Mouse (Mus musculus): ENCODE measurements around the gene Grb7.

Grb7 gene

DNA sequence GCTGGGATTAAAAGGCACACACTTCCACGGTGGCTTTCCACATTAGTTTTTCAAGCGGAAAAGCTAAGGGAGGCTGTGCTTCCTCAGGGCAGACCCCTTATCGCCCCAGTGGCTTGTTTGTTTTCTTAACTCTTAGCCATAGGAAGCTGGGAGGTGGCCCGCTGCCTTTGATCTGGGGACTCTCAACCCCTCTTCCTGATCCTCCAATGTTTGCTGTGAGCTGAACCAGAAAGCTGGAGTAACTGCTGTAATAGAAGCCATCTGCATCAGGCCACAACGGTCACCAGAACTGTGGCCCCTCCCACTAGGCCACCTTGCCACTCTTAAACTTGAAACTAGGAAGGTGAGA is at the start of gene Grb7:
TSS of gene Grb7 (plus strand) at position 182 of the 349 bp plus-strand sequence.
- DNase-seq (ENCODE audit: low spot score) = peak; percentile 70

DNA sequence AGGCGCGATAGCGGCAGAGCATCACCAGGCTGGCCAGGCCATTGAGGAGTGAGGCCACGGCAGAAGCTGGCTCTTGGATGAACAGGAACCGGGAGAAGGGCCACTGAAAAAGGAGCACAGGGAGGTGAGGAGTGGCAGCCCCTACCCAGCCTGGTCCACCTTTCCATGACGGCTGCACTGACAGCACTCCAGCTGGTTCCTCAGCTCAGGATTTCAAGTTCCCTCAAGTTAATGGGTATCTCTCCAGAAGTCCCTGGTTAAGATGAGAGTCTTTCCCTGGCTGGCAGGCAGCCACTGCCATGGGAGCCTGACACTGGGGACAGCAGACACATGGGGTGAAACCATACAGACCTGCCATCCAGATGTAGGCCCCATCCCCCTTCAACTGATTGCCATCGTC is 48.2 kb upstream of the Grb7 start:
- no peak for DNase-seq (ENCODE audit: low spot score)

- peak; percentile 94 for DNase-seq (ENCODE audit: low spot score)
These were observed 46.0 kb upstream of the Grb7 start, which contains the start of gene Pgap3 for GRCm38 (mm10) chr11:98400161-98400726. TSS of gene Pgap3 (minus strand) at chr11:98400490.

DNA sequence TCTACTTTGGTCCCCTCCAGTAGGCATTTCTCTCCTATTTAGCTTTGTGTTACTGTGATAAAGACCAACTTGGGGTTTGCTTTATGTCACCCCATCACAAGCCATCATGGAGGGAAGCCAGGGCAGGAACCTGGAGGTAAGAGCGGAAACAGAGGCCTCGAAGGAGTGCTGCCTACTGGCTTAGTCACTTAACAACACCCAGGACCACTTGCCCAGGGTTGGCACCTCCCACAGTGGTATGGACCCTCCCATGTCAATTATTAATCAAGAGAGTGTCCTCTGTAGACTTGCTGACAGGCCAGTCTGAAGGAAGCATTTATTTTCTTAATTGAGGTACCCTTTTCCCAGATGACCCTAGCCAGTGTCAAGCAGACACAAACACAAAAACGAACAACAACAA is 45.4 kb upstream of the Grb7 start:
- no peak for DNase-seq (ENCODE audit: low spot score)

- DNase-seq (ENCODE audit: low spot score) = no peak
These were observed 39.6 kb upstream of the Grb7 start for GRCm38 (mm10) chr11:98406621-98407020.

GRCm38 (mm10) chr11:98408872-98409271 is 37.3 kb upstream of the Grb7 start:
- no peak for DNase-seq (ENCODE audit: low spot score)

DNA sequence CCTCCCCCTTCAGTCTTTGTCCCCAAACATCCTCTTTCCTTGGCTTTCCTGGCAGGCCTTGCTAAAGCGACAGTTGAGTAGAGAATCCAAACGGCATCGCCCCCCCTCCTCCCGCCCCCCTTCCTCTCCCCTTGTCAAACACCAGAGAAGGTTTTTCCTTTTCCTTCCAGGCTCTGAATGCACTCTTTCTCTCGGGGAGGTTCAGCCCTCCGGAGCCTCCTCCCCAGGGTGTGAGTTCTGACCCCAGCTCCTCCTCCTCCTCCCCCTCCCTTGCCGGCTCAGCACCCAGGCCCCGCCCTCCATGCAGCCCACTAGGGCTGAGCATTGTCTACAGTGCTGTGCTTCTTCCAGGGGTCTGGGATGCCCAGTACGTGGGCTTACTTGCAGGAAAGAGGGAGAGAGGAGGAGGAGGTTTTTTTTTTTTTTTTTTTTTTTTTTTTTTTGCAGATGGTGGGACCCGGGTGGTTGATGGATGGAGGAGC is 36.8 kb upstream of the Grb7 start:
- peak; percentile 66 for DNase-seq (ENCODE audit: low spot score)

- peak; percentile 86 for DNase-seq (ENCODE audit: low spot score)
These were observed 33.9 kb upstream of the Grb7 start, which contains the start of gene Erbb2 for GRCm38 (mm10) chr11:98412273-98412796. TSS of gene Erbb2 (plus strand) at chr11:98412470.

- DNase-seq (ENCODE audit: low spot score) = peak; percentile 49
These were observed 33.3 kb upstream of the Grb7 start for GRCm38 (mm10) chr11:98412797-98413301.

GRCm38 (mm10) chr11:98413731-98414130 is 32.5 kb upstream of the Grb7 start:
- no peak for DNase-seq (ENCODE audit: low spot score)

DNA sequence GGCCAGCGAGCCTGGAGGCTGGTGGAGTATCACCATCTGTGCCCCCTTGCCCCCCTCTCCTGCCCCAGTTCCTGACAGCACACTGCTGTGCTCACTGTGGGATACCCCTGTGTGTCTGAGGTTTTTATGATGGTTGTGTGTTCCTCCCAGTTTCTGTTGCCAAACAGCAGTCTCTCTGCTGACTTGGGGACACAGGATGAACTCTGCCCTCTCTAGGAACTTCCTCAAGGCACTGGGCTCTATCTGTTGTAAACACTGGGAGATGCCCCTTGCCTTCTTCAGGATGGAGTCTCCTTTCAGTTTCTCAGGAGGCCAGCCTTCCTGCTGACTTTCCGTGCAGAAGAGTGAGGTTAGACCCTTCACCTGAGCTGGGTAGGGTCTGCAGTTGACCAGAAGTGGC is 32.0 kb upstream of the Grb7 start:
- DNase-seq (ENCODE audit: low spot score) = no peak

GRCm38 (mm10) chr11:98417074-98417473 is 29.1 kb upstream of the Grb7 start:
- DNase-seq (ENCODE audit: low spot score) = no peak

GRCm38 (mm10) chr11:98418273-98418672 is 27.9 kb upstream of the Grb7 start:
- DNase-seq (ENCODE audit: low spot score) = no peak

DNA sequence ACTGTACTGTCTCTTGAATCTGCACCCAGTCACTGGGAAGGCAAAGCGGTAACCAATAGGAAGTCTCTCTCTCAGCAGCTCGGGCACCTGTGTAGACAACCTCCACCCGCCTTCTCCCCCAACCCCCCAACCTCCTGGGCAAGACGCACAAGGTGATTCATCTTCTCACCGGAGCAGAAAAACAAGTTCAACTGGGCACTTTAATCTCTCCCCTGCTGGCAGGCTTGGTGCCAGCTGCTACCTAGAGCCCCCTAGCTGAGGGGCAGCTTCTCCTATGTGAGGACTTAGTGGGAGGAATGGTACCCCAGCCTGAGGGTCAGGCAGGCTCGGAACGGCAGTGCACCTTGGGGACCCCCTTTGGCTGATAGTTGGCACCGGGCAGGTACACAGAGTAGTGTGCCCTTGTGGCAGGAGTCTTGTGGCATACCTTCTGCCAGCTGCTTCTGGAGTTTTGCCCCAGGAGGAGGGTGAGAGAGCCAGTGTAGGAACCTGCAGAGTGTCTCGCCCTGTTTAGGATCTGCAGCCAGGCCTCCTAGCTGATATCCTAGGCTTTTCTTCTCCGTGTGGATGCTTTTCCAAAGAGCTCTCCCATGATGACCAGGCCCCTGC is 27.2 kb upstream of the Grb7 start:
- DNase-seq (ENCODE audit: low spot score) = no peak

- no peak for DNase-seq (ENCODE audit: low spot score)
These were observed 19.6 kb upstream of the Grb7 start for GRCm38 (mm10) chr11:98426592-98426991.

GRCm38 (mm10) chr11:98428436-98428835 is 17.8 kb upstream of the Grb7 start:
- no peak for DNase-seq (ENCODE audit: low spot score)

DNA sequence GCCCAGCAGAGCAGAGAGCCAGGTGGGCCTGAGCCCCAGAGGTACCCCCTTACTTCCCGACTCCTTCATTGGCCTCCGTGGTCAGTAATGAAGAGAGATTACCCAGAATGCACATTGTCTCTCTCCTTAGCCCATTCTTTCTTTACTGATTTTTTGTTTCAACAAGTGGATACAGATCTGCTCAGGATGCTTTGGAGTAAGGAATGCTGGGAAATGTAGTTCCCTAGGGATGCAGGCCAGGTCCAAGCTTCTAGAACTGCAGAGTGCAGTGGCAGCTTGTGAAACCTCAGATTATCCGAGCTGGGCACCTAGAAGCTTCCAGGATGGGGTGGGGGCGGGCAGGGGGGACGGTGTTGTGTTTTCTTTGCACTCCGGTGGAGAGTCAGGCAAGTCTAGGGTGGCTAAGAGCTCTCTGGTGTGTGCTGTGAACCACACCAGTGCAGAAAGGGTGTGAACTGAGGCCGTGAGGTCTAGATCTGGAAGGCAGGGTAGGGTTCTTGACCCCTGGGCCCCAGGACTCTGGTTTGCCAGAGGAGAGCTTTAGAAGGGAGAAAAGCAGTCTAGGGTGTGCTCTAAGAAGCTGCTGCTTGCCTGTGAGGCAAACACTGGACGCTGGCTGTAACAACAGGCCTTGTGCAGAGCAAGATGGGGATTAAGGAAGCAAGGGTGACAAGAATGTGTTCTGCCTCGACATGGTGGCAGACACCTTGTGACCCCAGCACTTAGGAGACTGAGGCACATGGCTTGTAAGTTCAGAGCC is 14.3 kb upstream of the Grb7 start:
- no peak for DNase-seq (ENCODE audit: low spot score)

- no peak for DNase-seq (ENCODE audit: low spot score)
These were observed 10.5 kb upstream of the Grb7 start for GRCm38 (mm10) chr11:98435723-98436122.

DNA sequence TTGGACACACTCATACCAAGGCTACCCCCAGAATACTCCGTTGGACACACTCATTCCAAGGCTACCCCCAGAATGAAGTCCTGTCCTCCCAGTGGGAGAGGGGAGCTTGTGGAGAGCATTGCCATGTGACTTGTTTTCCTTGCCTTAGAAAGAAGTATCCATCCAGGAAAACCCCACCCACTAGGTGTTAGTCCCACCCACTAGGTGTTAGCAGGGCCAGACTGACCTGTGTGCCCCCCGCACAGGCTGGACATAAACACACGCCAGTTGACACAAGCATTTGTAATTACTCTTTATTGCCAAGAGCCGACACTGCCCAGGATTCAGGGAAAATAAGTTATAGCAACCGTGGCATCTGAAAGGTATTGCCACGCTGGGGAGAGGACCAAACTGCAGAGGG is 8.8 kb upstream of the Grb7 start:
- DNase-seq (ENCODE audit: low spot score) = no peak

DNA sequence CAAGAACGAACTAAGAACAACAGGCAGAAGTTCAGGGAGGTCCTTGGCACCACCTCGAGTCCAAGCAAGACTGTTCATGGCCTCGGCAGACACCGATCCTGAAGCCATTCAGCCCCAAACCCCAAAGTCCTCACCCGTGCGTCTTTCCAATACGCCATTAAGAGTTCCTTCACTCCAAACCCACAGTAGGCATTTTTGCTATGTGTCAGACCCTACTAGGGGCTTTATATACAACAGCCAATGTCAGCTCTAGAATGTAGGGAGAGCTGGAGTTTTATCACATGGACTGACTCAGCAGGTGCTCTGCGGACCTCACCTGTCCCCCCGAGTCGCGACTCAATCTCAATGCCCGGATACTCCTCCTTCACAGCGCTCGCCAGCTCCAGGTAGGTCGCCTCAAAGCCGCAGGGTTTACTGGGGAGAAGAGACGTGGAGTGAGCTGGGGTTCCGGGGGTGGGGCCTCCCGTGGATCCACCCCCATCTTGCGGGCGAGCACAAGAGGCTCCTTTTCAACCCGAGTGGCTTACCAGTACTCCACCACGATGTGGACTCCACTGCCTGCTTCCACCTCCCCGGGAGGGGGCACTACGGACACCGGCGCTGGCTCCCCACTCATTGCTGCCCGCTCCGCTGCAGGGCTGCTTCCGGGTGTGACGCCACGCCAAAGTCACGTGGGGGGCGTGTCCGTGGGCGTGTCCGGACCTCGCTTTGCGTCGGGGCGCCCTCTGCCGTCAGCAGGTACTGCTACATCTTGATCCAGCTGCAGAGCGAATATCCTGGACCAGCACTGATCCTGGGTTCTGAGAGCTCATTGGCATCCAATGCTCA is 7.6 kb upstream of the Grb7 start, which contains the start of gene Mien1:
TSS of gene Mien1 (minus strand) at position 661 of the 828 bp plus-strand sequence.
- DNase-seq (ENCODE audit: low spot score) = peak; percentile 96

DNA sequence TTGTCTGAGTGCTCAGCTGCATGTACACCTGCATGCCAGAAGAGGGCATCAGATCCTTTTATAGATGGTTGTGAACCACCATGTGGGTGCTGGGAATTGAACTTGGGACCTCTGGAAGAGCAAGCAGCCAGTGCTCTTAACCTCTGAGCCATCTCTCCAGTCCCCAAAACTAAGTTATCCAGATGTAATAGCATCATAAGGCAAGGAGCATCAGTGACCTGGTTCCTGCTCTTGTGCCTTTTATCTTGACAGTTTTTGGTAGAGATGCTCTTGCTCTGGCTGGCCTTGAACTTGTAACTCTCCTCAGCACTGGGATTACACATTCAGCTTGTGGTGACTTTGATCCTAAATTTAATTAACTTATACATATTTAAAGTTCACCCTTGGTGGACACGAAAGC is 2.5 kb upstream of the Grb7 start:
- no peak for DNase-seq (ENCODE audit: low spot score)

DNA sequence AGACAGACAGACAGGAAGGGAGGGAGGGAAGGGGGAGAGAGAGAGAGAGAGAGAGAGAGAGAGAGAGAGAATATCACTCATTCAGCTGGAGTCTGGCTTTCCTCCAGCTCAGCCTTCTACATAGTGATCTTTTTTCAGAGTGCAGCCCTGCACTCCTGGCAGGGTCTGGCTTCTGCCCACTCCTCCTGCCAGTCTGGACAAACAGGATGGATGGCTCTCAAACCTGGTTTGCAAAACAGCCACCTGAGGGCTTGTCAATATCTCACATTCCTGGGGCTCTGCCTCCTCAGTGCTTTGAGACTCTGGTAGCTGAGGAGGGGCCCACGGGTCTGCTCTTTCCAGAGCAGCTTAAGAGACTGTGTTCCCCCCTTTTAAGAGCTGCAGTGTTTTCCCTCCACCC is 956 bp upstream of the Grb7 start:
- DNase-seq (ENCODE audit: low spot score) = no peak
